Mouse (Mus musculus): ENCODE results near the gene Cct4. TPM values are rescaled to one million over a fixed set of nuclear protein-coding genes. Genes with fewer than 3 reads are reported as not detected.
A peak's percentile ranks its signal among the peaks of the same experiment; 100 is the strongest.

Gene Cct4
- polyA plus RNA-seq, 1 experiment from 2014 or later, result 124 TPM

DNA sequence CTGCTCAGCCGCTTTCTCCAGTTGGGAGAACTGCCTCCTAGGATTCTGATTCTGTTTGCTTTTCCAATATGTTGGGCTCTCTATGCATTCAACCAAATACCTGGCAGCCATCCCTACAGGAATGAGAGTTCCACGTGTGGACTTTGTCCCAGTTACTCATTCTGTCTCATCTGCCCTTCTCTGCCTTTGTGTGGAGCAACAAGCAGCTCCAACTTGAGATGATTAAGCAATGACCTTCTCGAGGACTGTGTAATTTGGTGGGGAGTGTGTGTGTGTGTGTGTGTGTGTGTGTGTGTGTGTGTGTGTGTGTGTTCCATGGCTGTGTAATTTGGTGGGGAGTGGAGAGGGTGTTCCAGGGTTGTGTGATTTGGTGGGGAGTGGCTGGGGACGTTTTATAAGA lies 62.0 kb downstream of the Cct4 start:
- peak; percentile 16 for DNase-seq (ENCODE audit: low spot score)

More for the DNA sequence above, 62.0 kb downstream of the Cct4 start:
- Histone ChIP-seq H3K27ac (replicated peaks) (no peak overlapping the region), H3K9me3 (ENCODE audit: control insufficient read depth, low read length) (no peaks in the 10 kb centered on the region), H3K4me3 (ENCODE audit: low read depth, low read length) (no peak overlapping the region), H3K4me1 (replicated peaks; ENCODE audit: control insufficient read depth, insufficient read depth) (no peaks in the 10 kb centered on the region), H3K9ac (ENCODE audit: low read length) (no peak overlapping the region), H3K27me3 (ENCODE audit: control insufficient read depth, insufficient read depth, low read length) (no peaks in the 10 kb centered on the region), H3K36me3 (ENCODE audit: control insufficient read depth, insufficient read depth, low read length) (no peaks in the 10 kb centered on the region), H3K4me2 (replicated peaks; ENCODE audit: low read depth) (no peak overlapping the region)
- WGBS, result 40% methylated on average over 4 of the region's 4 CpGs
- no peak for ATAC-seq (ENCODE audit: low FRiP score, low TSS enrichment)
- TF ChIP-seq CTCF (IDR thresholded peaks at IDR 0.05; ENCODE audit: low read depth) (no peak), EP300 (optimal IDR thresholded peaks at IDR 0.05) (no peak)

Other genes with a start within 250 kb of the Cct4 start
- gene B3gnt2, start 129.6 kb upstream of the Cct4 start, polyA plus RNA-seq (2015; fragmentation: Nextera tagmentation; extraction: Ambion mirVana), result 15.1 and 18.4 TPM in 2 replicates
- gene Zrsr1, start 18.5 kb upstream of the Cct4 start, polyA plus RNA-seq (2015; fragmentation: Nextera tagmentation; extraction: Ambion mirVana), result 2.0 and 2.2 TPM in 2 replicates
- 14.0 and 18.8 TPM in 2 replicates for gene Gm28048, start 8.4 kb upstream of the Cct4 start, polyA plus RNA-seq (2015; fragmentation: Nextera tagmentation; extraction: Ambion mirVana)
- gene Commd1, start 8.1 kb upstream of the Cct4 start, polyA plus RNA-seq (2015; fragmentation: Nextera tagmentation; extraction: Ambion mirVana), result 269 and 275 TPM in 2 replicates
- 3.0 and 3.2 TPM in 2 replicates for gene Fam161a, start 17.0 kb downstream of the Cct4 start, polyA plus RNA-seq (2015; fragmentation: Nextera tagmentation; extraction: Ambion mirVana)

Data from stomach, postnatal 0 days (tissue).